Mouse (Mus musculus): ENCODE data around the gene Rad51ap1. TPM values are rescaled to one million over a fixed set of nuclear protein-coding genes. Genes with fewer than 3 reads are reported as not detected.
A peak's percentile ranks its signal among the peaks of the same experiment; 100 is the strongest.

Gene Rad51ap1
- total RNA-seq (2015) (36.9 and 42.5 TPM in 2 replicates), total RNA-seq (2017) (135 and 170 TPM in 2 replicates)

DNA sequence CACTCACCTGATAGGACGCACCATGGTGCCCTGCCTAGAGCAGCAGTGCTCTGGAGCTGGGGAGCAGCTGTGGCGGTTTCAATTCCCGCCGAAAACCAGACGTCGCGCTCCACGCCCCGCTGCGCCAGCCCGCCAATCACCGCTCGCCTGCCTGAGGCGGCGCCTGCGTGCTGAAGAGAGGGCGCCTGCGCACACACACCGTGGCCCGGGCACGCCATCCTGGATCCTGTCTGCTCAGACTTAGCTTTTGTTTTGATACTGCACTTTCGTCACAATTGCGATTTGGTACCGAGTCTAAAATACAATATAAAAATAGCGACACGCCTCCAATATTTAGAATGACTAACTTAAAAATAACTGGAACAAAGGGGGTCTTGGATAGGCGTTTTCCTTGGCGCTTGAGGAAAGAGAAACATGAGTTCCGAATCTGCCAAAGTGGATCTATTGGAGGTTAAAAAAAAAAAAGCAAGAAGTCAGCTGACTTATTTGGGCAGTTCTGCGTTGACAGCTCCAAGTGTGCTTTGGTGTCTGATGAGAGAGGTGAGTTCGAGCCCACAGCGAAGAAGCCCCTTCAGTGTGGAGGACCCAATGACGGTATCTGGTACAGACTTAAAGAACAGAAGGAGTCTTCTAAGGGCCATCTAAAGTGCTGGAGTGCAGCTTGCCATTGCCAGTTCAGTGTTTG, at the start of gene Rad51ap1, which contains the start of gene D6Wsu163e:
TSS of gene Rad51ap1 (minus strand) at position 101 of the 685 bp plus-strand sequence.
TSS of gene D6Wsu163e (plus strand) at position 476 of the 685 bp plus-strand sequence.
- ATAC-seq (ENCODE audit: poor library complexity, severe bottlenecking): peak; percentile 87

DNA sequence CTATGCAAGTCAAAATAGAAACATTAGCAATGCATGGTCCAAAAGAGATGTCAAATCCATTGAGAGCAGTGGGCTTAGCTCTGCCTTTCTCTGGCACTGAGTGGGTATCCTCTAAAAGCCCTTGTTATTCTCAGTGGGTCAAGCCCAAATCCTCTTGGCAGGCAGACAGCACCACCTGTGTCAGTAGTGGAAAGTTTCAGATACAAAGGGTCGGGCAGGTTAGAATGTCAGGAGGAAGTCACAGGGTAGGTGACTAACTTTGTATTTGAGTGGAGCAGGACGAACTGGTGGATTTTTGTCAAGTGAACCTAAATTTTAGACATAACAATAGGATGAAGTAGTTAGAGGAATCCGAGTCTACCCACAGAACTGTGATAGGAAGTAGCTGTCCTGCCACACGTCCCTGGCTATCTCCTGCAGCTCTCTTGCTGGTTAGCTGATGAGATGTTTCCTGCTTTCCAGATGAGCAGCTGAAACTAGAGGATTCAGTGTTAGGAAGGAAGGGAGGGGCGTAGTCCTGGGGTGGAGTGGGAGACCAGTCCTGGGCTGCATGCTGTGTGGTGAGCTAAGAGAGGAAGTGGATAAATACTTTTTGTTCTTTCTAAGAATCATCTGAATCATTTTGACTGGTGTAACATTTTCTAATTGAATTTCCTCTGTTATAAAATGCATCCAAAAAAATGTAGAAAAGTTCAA, 42.3 kb upstream of the Rad51ap1 start:
- ATAC-seq (ENCODE audit: poor library complexity, severe bottlenecking): peak; percentile 60

DNA sequence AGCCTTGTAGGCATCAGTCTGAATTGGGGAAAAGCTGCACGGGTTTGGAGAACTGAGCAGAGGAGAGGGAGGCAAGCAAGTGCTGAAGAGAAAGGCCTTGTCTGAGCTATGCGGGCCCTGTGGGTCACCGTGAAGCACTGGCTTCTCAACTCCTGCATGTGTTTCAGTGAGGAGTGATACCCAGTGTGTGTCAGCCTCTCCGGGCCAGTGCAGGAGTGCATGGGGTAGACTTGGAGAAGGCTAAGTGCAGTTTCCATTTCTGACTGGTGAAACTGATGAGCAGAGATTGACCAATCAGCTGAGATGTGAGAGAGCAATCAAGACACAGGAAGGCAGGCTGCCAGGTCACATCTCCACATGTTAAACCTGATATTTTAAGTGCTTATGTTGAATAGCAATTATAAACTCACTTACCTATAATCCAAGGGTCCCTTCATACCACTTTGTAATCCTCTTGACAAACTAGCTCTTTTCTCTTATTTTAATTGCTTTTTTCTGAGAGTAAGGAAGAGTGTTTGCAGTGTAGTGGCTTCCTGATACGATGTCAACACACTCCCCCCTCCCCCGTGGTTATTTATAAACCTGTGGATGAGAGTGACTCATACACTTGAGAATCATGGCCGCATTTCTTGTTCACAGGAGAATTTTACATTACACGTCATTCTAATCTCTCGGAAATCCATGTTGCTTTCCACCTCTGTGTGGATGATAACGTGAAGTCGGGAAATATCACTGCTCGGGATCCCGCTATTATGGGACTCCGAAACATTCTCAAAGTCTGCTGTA, 27.0 kb upstream of the Rad51ap1 start:
- no peak for ATAC-seq (ENCODE audit: poor library complexity, severe bottlenecking)

DNA sequence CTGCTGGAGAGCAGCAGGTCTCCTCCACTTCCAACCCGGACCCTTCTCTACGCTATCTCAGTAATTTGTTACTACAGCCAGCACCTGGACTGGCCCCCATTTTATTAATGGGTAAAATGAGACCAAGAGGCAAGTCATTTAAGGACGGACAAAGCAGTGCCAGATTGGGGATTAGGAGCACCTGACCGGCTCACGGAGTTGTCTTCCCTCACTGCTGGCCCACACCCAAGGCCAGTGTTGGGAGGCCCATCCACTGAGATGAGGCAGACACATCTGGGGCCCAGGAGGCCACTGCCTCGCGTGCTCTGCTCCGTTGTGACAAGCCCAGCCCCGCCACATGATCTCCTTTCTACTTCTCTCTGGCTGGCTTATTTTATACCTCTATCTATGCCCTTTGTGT, 24.0 kb upstream of the Rad51ap1 start:
- ATAC-seq (ENCODE audit: poor library complexity, severe bottlenecking): no peak

DNA sequence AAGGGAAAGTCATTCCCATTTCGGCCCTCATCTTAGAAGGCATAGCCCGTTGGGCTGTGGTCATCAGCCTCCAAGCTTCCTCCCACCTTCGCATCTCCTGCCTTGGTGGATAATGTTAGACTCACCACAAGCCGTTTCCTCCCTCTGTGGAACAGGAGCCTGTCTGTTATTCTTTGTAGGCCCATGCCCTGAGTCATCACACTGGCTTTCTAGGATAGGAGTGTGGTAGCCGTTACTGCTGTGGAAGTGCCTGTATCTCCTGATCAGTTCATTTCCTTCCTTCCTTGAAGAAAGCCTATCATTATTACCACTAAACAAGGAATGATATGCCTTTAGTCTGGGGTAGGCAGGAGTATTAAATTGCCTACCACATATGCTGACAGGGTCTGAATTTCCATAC, 23.3 kb upstream of the Rad51ap1 start:
- no peak for ATAC-seq (ENCODE audit: poor library complexity, severe bottlenecking)

DNA sequence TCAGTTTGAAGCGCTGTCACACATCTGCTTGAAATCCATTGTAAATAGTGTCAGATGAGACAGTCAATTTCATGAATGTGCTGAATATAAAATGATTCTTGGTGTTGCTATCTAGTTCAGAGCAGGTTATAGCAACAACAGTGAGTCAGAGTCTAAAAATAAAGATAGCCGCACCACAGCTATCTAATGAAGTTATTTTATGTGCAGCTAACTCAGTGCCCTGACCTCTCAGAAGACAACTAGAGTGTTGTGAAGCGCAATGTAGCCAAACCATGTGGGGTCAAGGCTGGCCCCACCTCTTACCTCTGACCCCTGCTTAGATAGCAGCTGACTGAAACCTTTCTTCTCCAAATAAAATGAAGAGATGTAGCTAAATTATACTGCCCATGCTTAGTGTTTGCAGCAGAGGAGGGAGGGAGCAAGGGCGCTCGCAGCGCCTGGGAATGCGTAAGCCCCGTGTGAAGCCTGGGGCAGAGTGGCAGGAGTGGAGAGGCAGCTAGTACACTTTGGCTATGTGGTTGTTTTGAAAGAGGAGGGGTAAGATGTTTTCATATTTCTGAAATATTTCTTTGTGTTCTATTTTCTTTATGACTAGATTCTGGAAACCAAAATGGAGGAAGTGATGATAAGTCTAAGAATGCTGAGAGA, 22.1 kb upstream of the Rad51ap1 start:
- ATAC-seq (ENCODE audit: poor library complexity, severe bottlenecking): no peak

DNA sequence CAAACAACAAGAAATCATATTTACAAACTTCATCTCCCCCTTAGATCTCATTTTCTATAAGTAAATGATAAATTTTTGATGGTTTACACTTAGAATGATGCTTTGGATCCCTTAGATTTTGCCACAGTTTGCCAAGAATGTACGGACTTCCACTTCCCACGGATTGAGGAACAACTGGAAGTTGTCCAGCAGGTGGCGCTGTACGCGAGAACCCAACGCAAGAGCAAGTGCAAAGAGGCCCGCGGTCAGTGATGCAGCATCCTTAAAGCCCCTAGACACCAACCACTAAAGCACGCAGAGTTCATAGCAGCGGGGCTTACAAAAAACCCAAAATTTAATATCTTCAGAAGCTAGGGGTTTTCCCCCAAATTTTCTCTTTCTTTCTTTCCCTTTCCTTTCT, 16.3 kb upstream of the Rad51ap1 start:
- peak; percentile 98 for ATAC-seq (ENCODE audit: poor library complexity, severe bottlenecking)

DNA sequence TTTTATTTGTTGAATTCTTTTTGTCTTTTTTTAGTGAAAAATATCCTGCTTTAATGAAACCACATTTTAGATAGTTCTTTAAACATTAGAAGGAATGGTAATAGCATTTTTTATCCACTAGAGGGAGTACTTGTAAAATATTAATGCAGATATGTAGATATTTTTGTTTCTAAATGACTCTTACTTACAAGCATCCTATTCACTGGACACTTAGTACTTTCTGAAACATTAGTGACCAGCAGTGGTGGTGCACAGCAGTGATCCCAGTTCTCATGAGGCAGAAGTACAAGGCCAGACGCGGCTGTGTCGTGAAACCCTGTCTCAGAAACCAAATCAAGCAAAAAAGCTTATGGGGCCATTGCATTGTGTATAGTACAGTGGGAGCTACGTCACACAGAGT, 8.9 kb upstream of the Rad51ap1 start:
- 0 out of 2 replicates have a peak, but pooled peaks have one; percentile 21 for ATAC-seq (ENCODE audit: poor library complexity, severe bottlenecking)

DNA sequence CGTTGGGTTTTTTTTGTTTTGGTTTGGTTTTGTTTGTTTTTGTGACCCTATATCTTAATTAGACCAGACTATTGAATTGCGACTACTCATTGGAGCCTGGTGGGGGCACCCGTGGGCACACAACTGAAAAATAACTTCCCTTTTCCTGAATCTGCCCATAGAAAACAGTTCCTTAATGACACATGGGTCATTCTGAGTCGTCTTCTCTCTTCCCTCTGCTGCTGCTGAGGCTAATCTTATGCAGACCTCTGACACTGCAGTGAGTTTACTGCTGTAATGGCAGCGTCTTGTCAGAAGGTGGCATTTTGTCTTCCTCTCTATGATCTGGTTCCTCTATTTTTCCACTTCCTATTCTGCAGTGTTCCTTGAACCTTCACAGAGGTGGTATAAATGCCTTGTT, 1.1 kb upstream of the Rad51ap1 start:
- ATAC-seq (ENCODE audit: poor library complexity, severe bottlenecking): peak; percentile 70

DNA sequence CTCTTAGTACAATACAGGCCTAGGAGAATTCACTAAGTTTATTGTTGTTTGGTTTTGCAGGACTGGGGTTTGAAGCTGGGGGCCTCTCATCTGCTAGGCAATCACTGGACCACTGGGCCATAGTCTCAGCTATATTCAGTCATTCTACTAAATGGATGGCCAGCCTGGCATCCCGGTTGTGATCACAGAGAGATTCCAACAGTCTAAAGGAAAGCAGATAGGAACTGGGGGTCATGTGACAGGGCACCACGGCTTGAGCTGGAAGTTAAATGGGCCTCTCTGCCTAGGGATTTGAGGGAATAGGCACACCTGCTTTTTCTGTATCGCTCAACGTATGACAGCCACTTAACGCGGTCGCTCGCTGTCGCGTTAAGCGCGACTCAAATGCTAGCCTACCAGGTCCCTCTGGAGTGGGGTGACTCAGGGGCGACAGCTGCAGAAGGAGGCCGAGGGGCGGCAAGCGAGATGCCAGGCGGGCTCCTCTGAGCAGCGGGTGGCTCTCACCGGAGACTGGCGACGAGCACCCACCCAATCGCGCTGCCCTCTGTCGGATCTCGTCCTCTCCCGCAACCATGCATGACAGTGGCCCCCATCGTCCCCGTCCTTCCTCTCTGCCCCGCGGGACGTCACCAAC, 417 bp downstream of the Rad51ap1 start:
- ATAC-seq (ENCODE audit: poor library complexity, severe bottlenecking): no peak

DNA sequence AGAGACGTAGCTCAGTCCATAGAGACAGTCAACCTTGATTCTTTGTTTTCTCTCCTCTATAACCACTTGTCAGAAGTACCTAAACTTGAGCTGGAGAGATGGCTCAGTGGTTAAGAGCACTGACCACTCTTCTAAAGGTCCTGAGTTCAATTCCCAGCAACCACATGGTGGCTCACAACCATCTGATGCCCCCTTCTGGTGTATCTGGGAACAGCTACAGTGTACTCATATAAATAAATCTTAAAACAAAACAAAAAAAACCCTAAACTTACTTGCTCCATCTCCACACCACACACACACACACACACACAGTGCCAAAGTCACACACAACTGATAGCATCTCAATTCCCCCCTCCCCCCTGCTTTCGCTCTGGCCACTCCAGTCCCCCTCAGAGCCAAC, 1.3 kb downstream of the Rad51ap1 start:
- ATAC-seq (ENCODE audit: poor library complexity, severe bottlenecking): no peak

DNA sequence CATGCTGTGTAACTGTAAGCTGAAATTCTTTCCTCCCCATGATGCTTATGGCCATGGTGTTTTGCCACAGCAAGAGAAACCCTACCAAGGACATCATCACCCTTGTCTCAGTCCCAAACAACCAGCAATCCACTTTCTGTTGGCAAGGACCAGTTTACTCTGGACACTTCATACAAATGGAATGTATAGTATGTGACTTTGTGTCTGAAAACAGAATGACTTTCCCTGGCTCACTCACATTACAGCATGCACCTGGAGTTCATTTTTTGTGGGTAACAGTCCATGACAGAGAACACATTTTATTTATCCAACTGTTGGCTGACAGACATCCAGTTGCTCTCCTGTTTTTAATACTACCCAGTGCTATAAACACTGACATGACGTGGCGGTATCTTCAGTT, 6.5 kb downstream of the Rad51ap1 start:
- ATAC-seq (ENCODE audit: poor library complexity, severe bottlenecking): no peak

DNA sequence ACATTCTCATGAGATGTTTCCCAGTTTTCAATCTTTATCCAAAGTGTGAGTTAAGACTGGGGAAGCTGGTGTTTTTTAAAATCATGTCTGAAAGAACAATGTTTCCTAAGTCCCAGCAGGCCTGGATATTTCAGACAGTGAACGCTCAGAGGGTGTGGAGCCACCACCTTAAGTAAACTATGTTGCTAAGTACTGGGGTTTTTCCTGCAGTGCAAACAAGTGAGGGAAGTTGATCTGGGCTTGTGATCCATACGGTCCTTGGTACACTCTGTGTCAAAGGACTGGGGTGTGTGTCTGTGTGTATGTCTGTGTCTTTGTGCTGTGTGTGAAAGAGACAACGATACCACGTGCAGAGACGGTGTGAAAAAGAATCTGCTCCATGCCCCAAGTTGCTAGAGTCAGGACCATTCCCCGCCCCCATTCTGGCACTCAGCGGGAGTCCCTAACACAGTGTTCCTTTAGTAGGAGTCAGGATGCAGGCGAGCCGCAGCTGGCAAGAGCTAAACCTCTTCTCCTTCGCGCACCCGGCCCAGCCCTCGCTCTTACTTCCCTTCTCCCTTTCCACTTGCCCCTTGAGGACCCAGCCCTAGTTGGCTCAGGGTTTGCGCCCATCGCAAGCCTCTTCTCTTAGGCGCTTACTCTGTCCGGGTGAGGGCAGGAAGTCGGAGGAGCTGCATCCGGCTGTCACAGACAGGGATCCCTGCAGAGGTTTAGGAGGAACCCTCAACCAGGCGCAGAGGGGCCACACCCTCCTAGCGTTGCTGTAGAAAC, 18.1 kb downstream of the Rad51ap1 start, which contains the start of gene Dyrk4:
TSS of gene Dyrk4 (minus strand) at position 729 of the 771 bp plus-strand sequence.
- peak; percentile 51 for ATAC-seq (ENCODE audit: poor library complexity, severe bottlenecking)

DNA sequence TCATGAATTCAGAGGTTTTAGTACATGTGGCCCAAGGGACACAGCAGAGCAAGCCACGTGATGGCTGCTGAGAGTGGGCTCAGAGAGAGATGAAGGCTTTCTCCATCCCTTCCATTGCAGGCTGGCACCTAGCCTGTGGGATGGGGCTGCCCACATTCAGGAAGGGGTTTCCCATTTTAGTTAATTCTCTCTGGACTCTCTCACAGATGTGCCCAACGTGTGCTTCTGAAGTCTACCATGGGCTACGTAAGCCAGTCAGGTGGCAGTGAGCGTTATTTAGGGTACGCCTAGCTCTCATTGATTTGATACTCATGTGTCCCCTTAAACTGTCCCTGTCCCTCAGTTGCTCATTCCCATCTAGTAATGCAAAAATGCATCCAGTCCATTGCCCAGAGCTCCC, 24.5 kb downstream of the Rad51ap1 start:
- ATAC-seq (ENCODE audit: poor library complexity, severe bottlenecking): no peak

DNA sequence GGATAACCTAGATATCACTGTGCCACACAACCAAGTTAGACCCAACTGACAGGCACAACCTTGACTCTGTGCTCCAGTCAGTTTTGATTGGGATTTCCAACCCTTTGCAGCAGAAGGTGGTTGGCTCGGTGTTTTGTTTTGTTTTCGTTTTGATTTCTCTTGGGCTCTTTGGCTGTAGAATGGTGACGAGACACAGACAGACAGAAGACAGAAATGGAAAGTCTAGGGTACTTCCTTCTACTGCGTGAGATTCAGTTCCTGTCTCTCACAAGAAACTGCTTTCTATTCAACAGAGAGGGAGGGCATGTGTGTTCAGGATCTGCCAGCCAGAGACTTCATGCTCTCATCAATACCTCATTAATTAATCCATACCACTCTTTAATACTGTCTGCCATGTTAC, 28.7 kb downstream of the Rad51ap1 start:
- ATAC-seq (ENCODE audit: poor library complexity, severe bottlenecking): peak; percentile 84

DNA sequence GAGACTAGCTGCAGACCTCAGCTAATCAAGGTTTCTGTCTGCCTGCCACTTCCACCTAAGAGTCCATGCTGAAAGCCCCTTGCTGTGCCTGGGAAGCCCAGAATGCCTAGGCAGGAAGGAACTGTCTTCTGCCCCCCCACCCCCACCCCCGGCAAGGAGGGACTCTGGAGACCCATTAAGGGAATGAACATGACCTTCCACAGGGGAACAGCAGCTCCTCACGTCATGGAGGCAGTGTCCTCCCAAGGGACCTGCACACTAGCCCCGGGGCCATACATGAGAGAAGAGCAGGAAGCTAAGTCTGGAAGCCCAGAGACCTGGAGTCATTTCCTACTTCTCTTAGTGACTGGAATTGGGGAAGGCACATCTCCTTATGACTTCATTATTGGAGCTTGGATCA, 31.5 kb downstream of the Rad51ap1 start:
- no peak for ATAC-seq (ENCODE audit: poor library complexity, severe bottlenecking)

DNA sequence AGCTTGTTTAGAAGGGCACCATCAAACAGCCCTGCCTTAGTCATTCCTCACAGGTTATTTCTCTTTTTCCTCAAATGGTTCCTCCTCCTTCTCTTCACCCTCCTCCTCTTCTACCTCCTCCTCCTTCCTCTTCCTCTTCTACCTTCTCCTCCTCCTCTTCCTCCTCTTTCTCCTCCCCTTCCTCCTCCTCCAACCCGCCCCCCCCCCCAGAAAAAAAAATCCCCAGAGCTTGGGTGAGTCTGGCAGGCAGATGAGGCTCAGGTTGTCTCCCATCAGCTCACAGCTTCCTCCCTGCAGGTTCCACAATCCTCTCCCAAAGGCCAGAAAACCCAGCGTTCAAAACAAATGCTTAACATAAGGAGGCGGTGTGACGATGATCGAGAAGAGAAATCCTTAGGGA, 32.0 kb downstream of the Rad51ap1 start:
- no peak for ATAC-seq (ENCODE audit: poor library complexity, severe bottlenecking)

DNA sequence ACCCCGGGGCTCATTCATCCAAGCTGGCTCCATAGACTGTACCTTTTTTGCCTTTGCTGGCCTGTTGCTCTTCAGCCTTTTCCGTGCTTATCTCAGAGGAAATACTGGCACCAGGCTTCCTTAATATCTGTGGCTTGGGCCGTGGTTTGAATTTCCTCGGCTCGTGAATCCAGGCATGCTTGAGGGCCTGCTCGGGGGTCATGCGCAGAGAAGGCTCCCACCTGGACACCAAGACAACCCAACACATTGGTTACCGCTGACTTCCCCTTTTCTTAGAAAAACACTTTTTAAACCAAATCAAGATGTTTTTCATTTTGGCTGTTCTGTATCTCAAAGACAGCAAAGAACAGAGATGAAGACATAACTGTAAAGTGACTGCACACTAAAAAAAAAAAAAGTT, 62.3 kb downstream of the Rad51ap1 start:
- ATAC-seq (ENCODE audit: poor library complexity, severe bottlenecking): no peak
